Mouse (Mus musculus): Measurements from ENCODE around the gene Ttk. TPM values are rescaled to one million over a fixed set of nuclear protein-coding genes. Genes with fewer than 3 reads are reported as not detected.

Ttk gene
- polyA plus RNA-seq, 1 experiment from 2014 or later = 36.5 TPM

DNA sequence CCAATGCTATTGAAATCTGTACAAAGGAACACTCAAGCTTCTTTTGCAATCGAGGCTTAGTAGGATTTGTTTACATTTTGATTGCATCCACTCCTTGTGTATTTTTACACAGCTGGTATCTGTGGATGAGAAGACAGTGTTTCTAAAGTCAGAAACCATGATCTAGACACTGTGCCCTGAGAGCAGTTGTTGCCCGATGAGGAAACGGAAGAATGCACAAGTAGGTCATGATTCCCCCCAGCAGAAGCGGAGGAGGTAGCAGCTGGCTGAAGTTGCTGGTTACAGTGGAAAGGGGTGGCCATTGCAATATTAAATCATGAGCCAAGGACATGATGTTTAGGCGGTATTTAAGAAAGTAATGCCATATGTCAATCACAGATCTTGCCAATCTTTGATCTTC is 53.7 kb downstream of the Ttk start:
- Histone ChIP-seq H3K4me1 (ENCODE audit: insufficient read depth, low read length) (no peaks in the 10 kb centered on the region), H3K9me3 (ENCODE audit: low read length) (no peaks in the 10 kb centered on the region), H3K27me3 (ENCODE audit: insufficient read depth, low read length) (no peaks in the 10 kb centered on the region), H3K4me3 (ENCODE audit: low read length) (no peak overlapping the region), H3K27ac (ENCODE audit: low read length) (no peak overlapping the region), H3K36me3 (ENCODE audit: insufficient read depth, low read length) (no peaks in the 10 kb centered on the region), H3K9ac (replicated peaks; ENCODE audit: low read length) (no peak overlapping the region), H3K4me2 (replicated peaks; ENCODE audit: low read depth, low read length) (no peak overlapping the region)
- ATAC-seq (ENCODE audit: low FRiP score, low TSS enrichment) = no peak
- 74% methylated on average over 5 of the region's 5 CpGs for WGBS

DNA sequence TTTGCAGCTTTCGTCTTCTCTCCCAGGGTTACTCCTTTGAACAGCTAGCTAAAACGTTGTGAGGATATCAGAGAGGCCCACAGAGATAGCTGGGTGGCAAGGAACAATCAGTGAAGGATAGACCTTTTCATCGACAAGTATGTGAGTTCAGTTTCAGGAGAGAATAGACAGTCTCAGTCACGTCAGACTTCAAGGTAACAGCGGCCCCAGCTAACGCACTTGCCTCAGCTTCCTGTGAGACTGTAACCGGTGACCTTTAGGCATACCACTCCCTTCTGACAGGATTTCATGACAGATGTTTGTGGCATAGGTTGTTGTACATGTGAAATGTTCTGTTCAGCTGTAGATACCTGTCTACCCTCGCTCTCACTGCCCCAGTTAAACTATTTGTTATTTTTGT is 58.6 kb downstream of the Ttk start:
- Histone ChIP-seq H3K4me3 (ENCODE audit: low read length) (no peak overlapping the region), H3K27me3 (ENCODE audit: insufficient read depth, low read length) (no peaks in the 10 kb centered on the region), H3K4me2 (replicated peaks; ENCODE audit: low read depth, low read length) (no peak overlapping the region), H3K27ac (ENCODE audit: low read length) (no peak overlapping the region), H3K9me3 (ENCODE audit: low read length) (no peaks in the 10 kb centered on the region), H3K4me1 (ENCODE audit: insufficient read depth, low read length) (no peaks in the 10 kb centered on the region), H3K36me3 (ENCODE audit: insufficient read depth, low read length) (no peaks in the 10 kb centered on the region), H3K9ac (replicated peaks; ENCODE audit: low read length) (no peak overlapping the region)
- WGBS = 71% methylated on average over 8 of the region's 8 CpGs
- ATAC-seq (ENCODE audit: low FRiP score, low TSS enrichment) = no peak

DNA sequence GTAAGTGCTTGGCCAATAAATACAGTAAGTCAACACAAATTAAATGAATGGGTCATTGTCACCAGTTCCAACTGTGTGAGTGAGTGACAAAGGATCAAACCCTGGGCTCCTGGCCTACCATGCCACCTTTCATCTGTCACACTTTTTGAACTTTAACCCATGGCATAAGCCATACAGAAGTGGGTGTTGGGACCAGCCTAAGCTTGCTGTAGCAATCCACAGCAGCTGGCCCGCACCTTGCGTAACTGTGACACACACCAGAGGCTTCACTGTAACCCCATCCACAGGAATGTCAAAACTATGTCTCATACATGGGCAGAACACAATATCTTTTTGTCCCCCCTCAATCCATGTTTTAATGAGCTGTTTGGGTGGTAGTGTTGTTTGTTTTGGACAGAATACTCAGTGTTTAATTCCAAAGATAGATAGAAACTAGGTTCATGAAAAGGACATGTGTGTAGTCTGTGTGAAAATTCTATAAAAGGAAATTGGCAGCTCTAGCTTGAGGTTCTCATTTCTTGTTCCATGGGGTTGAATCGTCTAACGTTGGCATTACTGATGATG is 59.4 kb downstream of the Ttk start:
- Histone ChIP-seq H3K27me3 (ENCODE audit: insufficient read depth, low read length) (no peaks in the 10 kb centered on the region), H3K27ac (ENCODE audit: low read length) (no peak overlapping the region), H3K4me1 (ENCODE audit: insufficient read depth, low read length) (no peaks in the 10 kb centered on the region), H3K36me3 (ENCODE audit: insufficient read depth, low read length) (no peaks in the 10 kb centered on the region), H3K9me3 (ENCODE audit: low read length) (no peaks in the 10 kb centered on the region), H3K9ac (replicated peaks; ENCODE audit: low read length) (no peak overlapping the region), H3K4me2 (replicated peaks; ENCODE audit: low read depth, low read length) (no peak overlapping the region), H3K4me3 (ENCODE audit: low read length) (no peak overlapping the region)
- no peak; the same call in 1 of the 2 replicates for ATAC-seq (ENCODE audit: low FRiP score, low TSS enrichment)
- WGBS = 69% methylated on average over 4 of the region's 4 CpGs

DNA sequence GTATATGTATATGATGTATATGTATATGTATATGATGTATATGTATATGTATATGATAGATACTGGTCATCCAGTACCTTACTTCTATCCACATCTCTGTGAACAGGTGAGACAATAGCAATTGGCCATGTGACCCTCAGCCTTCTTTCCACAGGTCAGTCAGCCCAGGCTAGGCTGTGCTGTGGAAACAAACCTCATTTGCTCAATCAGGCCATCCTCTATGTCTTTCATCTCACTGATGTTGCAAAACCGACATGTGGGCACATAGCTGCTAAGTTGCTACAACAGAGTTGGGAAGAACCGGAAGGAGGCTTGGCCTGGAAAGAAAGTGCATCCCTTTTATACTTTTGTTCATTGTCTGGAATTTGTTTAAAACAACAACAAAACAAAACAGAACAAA is 67.6 kb downstream of the Ttk start:
- Histone ChIP-seq H3K27me3 (ENCODE audit: insufficient read depth, low read length) (no peaks in the 10 kb centered on the region), H3K4me2 (replicated peaks; ENCODE audit: low read depth, low read length) (no peak overlapping the region), H3K4me1 (ENCODE audit: insufficient read depth, low read length) (no peaks in the 10 kb centered on the region), H3K4me3 (ENCODE audit: low read length) (no peak overlapping the region), H3K27ac (ENCODE audit: low read length) (no peak overlapping the region), H3K36me3 (ENCODE audit: insufficient read depth, low read length) (no peaks in the 10 kb centered on the region), H3K9ac (replicated peaks; ENCODE audit: low read length) (no peak overlapping the region), H3K9me3 (ENCODE audit: low read length) (no peaks in the 10 kb centered on the region)
- ATAC-seq (ENCODE audit: low FRiP score, low TSS enrichment) = no peak
- 87% methylated on average over 2 of the region's 2 CpGs for WGBS

DNA sequence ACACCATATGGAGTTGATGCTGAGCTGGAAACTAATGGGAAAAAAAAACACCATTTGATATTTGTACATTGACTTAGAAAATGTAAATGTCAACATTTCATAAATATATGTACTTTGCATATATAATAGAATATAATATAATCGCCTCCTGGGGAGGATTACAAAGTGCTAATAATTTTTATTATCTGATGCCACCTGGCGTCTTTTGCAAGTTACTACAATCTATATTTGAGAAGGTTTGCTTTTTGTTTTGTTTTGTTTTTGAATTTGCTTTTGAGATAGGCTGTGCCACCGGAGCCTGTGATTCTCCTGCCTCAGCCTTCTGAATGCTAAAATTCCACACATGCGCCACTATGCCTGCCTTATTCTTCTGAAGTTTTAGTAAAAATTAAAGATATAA is 71.3 kb downstream of the Ttk start:
- H3K9me3 ChIP-seq (ENCODE audit: low read length) = no peaks in the 10 kb centered on the region
- no peaks in the 10 kb centered on the region for H3K27me3 ChIP-seq (ENCODE audit: insufficient read depth, low read length)
- no peak for ATAC-seq (ENCODE audit: low FRiP score, low TSS enrichment)
- no peak overlapping the region for H3K4me2 ChIP-seq (replicated peaks; ENCODE audit: low read depth, low read length)
- no peak overlapping the region for H3K9ac ChIP-seq (replicated peaks; ENCODE audit: low read length)
- H3K4me1 ChIP-seq (ENCODE audit: insufficient read depth, low read length) = no peaks in the 10 kb centered on the region
- 68% methylated on average over 4 of the region's 4 CpGs for WGBS
- no peak overlapping the region for H3K27ac ChIP-seq (ENCODE audit: low read length)
- no peak overlapping the region for H3K4me3 ChIP-seq (ENCODE audit: low read length)
- no peaks in the 10 kb centered on the region for H3K36me3 ChIP-seq (ENCODE audit: insufficient read depth, low read length)

DNA sequence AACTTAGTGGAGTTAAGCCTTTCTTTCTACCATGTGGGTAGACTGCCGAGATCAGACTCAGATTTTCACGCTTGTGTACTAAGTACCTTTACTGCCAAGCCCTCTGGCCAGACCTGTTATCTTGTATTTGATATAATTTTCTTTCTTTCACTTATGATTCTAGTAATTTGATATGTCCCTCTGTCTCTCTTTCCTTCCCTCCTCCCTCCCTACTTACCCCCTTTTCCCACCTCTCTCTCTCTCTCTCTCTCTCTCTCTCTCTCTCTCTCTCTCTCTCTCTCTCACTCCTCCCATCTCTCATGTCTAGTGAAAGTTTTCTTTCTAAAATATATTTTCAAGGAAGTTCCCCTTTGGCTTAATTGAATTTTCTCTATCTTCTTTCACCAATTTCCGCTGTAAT is 72.5 kb downstream of the Ttk start:
- Histone ChIP-seq H3K9ac (replicated peaks; ENCODE audit: low read length) (no peak overlapping the region), H3K9me3 (ENCODE audit: low read length) (no peaks in the 10 kb centered on the region), H3K4me3 (ENCODE audit: low read length) (no peak overlapping the region), H3K4me1 (ENCODE audit: insufficient read depth, low read length) (no peaks in the 10 kb centered on the region), H3K27me3 (ENCODE audit: insufficient read depth, low read length) (no peaks in the 10 kb centered on the region), H3K4me2 (replicated peaks; ENCODE audit: low read depth, low read length) (no peak overlapping the region), H3K27ac (ENCODE audit: low read length) (no peak overlapping the region), H3K36me3 (ENCODE audit: insufficient read depth, low read length) (no peaks in the 10 kb centered on the region)
- 68% methylated on average over 3 of the region's 3 CpGs for WGBS
- ATAC-seq (ENCODE audit: low FRiP score, low TSS enrichment) = no peak

DNA sequence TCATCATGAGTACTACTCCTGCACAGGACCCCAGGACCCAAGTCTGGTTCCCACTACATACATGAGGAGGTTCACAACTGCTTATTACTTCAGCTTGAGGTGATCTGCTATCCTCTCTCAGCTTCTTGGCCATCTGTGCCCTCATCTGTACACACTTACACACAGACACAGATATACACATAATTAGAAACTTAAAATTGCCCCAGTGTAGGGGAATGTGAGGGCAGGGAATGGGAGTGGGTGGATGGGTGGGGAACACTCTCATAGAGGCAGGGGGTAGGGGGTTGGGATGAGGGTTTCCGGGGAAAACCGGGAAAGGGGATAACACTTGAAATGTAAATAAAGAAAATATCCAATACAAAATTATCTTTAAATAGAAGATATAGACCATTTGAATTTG is 75.3 kb downstream of the Ttk start:
- no peaks in the 10 kb centered on the region for H3K9me3 ChIP-seq (ENCODE audit: low read length)
- ATAC-seq (ENCODE audit: low FRiP score, low TSS enrichment) = no peak
- H3K4me2 ChIP-seq (replicated peaks; ENCODE audit: low read depth, low read length) = no peak overlapping the region

DNA sequence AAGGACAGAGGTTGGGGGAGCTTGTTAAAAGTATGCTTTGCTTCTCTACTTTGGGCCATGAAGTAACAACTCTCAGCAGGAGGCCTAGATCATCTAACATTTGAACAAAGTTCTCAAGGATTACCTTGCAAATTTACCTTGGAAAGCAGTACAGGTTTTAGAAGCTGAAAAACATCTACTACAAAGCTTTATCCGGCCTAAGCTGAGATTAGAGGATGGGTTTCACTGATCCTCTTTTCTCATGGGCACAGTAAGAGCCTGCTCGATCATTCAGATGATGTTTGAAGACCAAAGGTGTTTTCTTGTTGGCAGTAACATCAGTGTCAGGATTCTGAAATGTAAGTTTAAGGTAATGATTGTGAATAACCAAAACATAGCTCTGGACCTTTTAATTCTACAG is 76.4 kb downstream of the Ttk start:
- Histone ChIP-seq H3K4me3 (ENCODE audit: low read length) (no peak overlapping the region), H3K27ac (ENCODE audit: low read length) (no peak overlapping the region), H3K9me3 (ENCODE audit: low read length) (no peaks in the 10 kb centered on the region), H3K9ac (replicated peaks; ENCODE audit: low read length) (no peak overlapping the region), H3K27me3 (ENCODE audit: insufficient read depth, low read length) (no peaks in the 10 kb centered on the region), H3K4me1 (ENCODE audit: insufficient read depth, low read length) (no peaks in the 10 kb centered on the region), H3K36me3 (ENCODE audit: insufficient read depth, low read length) (no peaks in the 10 kb centered on the region), H3K4me2 (replicated peaks; ENCODE audit: low read depth, low read length) (no peak overlapping the region)
- 83% methylated on average over 2 of the region's 2 CpGs for WGBS
- ATAC-seq (ENCODE audit: low FRiP score, low TSS enrichment) = no peak

More for the DNA sequence above, 75.3 kb downstream of the Ttk start:
- 87% methylated on average over 2 of the region's 2 CpGs for WGBS
- H3K36me3 ChIP-seq (ENCODE audit: insufficient read depth, low read length) = no peaks in the 10 kb centered on the region
- no peaks in the 10 kb centered on the region for H3K27me3 ChIP-seq (ENCODE audit: insufficient read depth, low read length)
- no peaks in the 10 kb centered on the region for H3K4me1 ChIP-seq (ENCODE audit: insufficient read depth, low read length)
- H3K27ac ChIP-seq (ENCODE audit: low read length) = no peak overlapping the region
- H3K4me3 ChIP-seq (ENCODE audit: low read length) = no peak overlapping the region
- no peak overlapping the region for H3K9ac ChIP-seq (replicated peaks; ENCODE audit: low read length)

Other genes starting within 250 kb of the Ttk start
- gene Elovl4, start 28.4 kb upstream of the Ttk start, polyA plus RNA-seq (2015; fragmentation: Nextera tagmentation; extraction: Ambion mirVana) = 6.0 and 8.5 TPM in 2 replicates
- 51.2 and 57.0 TPM in 2 replicates for gene Bckdhb, start 90.5 kb downstream of the Ttk start, polyA plus RNA-seq (2015; fragmentation: Nextera tagmentation; extraction: Ambion mirVana)

Measured in kidney, embryonic 16.5 days (tissue).